Mouse (Mus musculus) E14TG2a.4 (cell line): ENCODE measurements around the gene Tmem29.
"Not testable (repeated sequence)": the region's sequence is repeated elsewhere in the genome, so short reads cannot be mapped to it uniquely, and the experiment has no call there.

Experiments
- CTCF ChIP-seq: conservative IDR thresholded peaks from 2 replicates; pipeline ENCODE4 v1.5.1; 2014; ENCODE audit warnings: low read length
- NANOG ChIP-seq: IDR thresholded peaks from 2 replicates; pipeline ENCODE4 v1.6.1; 2014; ENCODE audit warnings: borderline replicate concordance, low read length, mixed read lengths

DNA sequence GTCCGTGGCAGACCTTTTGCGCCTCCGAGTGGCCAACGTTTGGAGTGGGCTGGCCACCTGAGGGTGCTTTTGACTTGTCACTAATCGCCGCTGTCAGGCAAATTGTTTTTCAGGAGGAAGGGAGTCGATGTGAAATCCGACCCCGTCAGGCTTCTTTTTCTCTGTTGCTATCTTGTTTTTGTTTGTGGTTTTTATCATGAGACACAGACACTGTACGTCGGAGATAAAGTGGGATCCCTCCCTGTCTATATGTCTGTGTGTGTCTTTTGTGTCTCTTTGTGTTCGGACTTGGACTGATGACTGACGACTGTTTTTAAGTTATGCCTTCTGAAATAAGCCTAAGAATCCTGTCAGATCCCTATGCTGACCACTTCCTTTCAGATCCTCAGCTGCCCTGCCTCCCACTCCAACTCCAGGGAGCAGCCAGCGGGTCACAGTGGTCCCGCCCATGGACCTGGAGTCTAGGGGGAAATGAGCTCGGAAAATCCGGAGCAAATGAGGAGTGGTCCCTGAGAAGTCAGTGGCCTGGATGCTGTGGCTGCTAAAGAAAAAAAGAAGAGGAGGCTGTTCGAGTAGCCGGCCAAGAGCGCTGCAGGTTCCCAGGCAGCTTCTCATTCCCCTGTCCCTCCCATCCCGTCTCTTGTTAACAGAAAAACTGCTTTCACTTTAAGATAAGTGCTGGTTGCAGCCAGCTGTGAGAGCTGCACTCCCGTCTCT, 27.5 kb upstream of the Tmem29 start:
- not testable (repeated sequence) for TF ChIP-seq CTCF, NANOG
